Comparison of ENCODE assay signal across 12 mouse cellular contexts in the genomic region with DNA sequence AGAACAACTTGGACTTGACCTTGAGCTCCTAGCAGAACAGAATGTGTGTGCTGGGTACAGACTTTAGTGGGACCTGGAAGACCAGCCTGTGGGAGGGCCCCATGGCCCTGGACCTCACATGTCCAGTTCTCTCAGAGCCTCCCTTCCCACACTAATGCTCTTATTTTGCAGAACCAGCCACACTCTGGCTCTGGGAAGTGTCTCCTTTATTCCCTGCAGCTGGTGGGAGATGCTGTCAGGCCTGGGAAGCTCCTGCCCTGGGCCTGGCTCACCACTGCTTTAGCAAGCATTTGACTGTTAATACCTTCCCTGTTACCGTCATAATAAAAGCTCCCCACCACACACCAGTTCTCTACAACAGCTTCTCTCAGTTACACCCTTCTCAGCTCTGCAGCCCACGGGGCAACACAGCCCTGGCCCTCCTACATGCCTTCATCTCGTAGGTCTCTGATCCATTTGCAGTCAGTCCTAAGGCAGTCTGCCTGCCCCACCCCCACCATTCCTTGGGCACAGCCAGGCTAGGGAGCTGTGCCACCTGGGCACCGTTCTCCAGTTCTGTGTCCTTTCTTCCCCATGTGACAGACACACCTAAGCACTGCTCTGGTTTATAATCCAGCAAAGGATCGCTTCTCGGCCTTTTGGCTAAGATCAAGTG. TPM values are rescaled to one million over a fixed set of nuclear protein-coding genes. Genes with fewer than 3 reads are reported as not detected.
DNase-seq lines count a peak whose midpoint lies in the region; ATAC-seq and TF ChIP-seq lines count a peak whose summit lies in the region.
"Had no signal": no experiment of that assay in that cellular context is flagged by ENCODE, and none has a peak within 500 bp of the region (broad histone marks: within the 10 kb centered on the region; RNA-seq: fewer than 3 reads in every experiment).

No protein-coding gene starts in this region.

- no peak overlapping the region for H3K9ac ChIP-seq in heart, embryonic 15.5 days
- H3K9ac ChIP-seq in lung, postnatal 0 days (replicated peaks; ENCODE audit: low read depth) = no peak overlapping the region
- H3K9ac ChIP-seq in stomach, postnatal 0 days (ENCODE audit: low read length) = no peak overlapping the region
- H3K9ac ChIP-seq: embryonic facial prominence, embryonic 12.5 days; liver, embryonic 13.5 days had no signal

- no peak for TF ChIP-seq CTCF in lung, postnatal 0 days (IDR thresholded peaks at IDR 0.05)
- TF ChIP-seq CTCF in stomach, postnatal 0 days (IDR thresholded peaks at IDR 0.05; ENCODE audit: low read depth) = no peak

- DNase-seq in heart, postnatal 10 days = no peak
- DNase-seq in lung, postnatal 0 days (ENCODE audit: low spot score) = peak; percentile 55
- DNase-seq in lung, postnatal 14 days = no peak
- DNase-seq in cerebellum, adult 9-11 months = peak; percentile 81
- no peak for DNase-seq in stomach, postnatal 0 days (ENCODE audit: low spot score)
- no peak for DNase-seq in spleen, adult 18-20 months
- DNase-seq: heart, postnatal 36 days; liver, embryonic 13.5 days had no signal

- ATAC-seq in heart, embryonic 15.5 days (replicated peaks; ENCODE audit: insufficient number of reproducible peaks, insufficient read depth, low FRiP score, low read depth) = 0 out of 2 replicates have a peak, but pooled peaks have one; percentile 4
- peak; percentile 30; the same call in 1 of the 2 replicates for ATAC-seq in lung, postnatal 0 days
- ATAC-seq in stomach, postnatal 0 days (ENCODE audit: low FRiP score, low TSS enrichment) = peak; percentile 32; the same call in 1 of the 2 replicates
- ATAC-seq: forebrain, embryonic 16.5 days had no signal

- H3K4me3 ChIP-seq in heart, embryonic 15.5 days = no peak overlapping the region
- H3K4me3 ChIP-seq in lung, postnatal 0 days (ENCODE audit: low read depth, low read length) = no peak overlapping the region
- H3K4me3 ChIP-seq in stomach, postnatal 0 days (ENCODE audit: low read depth, low read length) = no peak overlapping the region
- H3K4me3 ChIP-seq: embryonic facial prominence, embryonic 12.5 days; liver, embryonic 13.5 days had no signal

- H3K4me1 ChIP-seq in heart, embryonic 15.5 days (replicated peaks) = no peaks in the 10 kb centered on the region
- H3K4me1 ChIP-seq in lung, postnatal 0 days (ENCODE audit: insufficient read depth, low read depth, low read length) = no peaks in the 10 kb centered on the region
- H3K4me1 ChIP-seq in stomach, postnatal 0 days (replicated peaks; ENCODE audit: control insufficient read depth, insufficient read depth) = no peaks in the 10 kb centered on the region
- H3K4me1 ChIP-seq: embryonic facial prominence, embryonic 12.5 days had no signal

- 74% methylated on average over 6 of the region's 6 CpGs for WGBS in heart, embryonic 15.5 days
- 76% methylated on average over 6 of the region's 6 CpGs for WGBS in lung, postnatal 0 days
- whole genome bisulfite sequencing in stomach, postnatal 0 days = 66% methylated on average over 6 of the region's 6 CpGs

- H3K36me3 ChIP-seq in heart, embryonic 15.5 days = no peaks in the 10 kb centered on the region
- H3K36me3 ChIP-seq in lung, postnatal 0 days (ENCODE audit: insufficient read depth, low read length) = no peaks in the 10 kb centered on the region
- no peaks in the 10 kb centered on the region; the same call in 1 of the 2 replicates for H3K36me3 ChIP-seq in stomach, postnatal 0 days (ENCODE audit: control insufficient read depth, insufficient read depth, low read length)
- H3K36me3 ChIP-seq: embryonic facial prominence, embryonic 12.5 days; liver, embryonic 13.5 days had no signal

- no peak overlapping the region for H3K27ac ChIP-seq in heart, embryonic 15.5 days
- H3K27ac ChIP-seq in lung, postnatal 0 days (ENCODE audit: low read length) = no peak overlapping the region
- no peak overlapping the region for H3K27ac ChIP-seq in stomach, postnatal 0 days (replicated peaks)
- H3K27ac ChIP-seq: embryonic facial prominence, embryonic 12.5 days; liver, embryonic 13.5 days; macrophage had no signal

- TF ChIP-seq EP300 in lung, postnatal 0 days (IDR thresholded peaks at IDR 0.05) = no peak
- no peak for TF ChIP-seq EP300 in stomach, postnatal 0 days (optimal IDR thresholded peaks at IDR 0.05)

- H3K4me2 ChIP-seq in heart, embryonic 15.5 days = no peak overlapping the region
- no peak overlapping the region for H3K4me2 ChIP-seq in lung, postnatal 0 days (replicated peaks; ENCODE audit: low read depth, low read length)
- no peak overlapping the region for H3K4me2 ChIP-seq in stomach, postnatal 0 days (replicated peaks; ENCODE audit: low read depth)
- H3K4me2 ChIP-seq: embryonic facial prominence, embryonic 12.5 days; liver, embryonic 13.5 days had no signal

- intact Hi-C loops in heart, postnatal 10 days (cut with DNase I) = no loop called here

- H3K27me3 ChIP-seq in heart, embryonic 15.5 days = no peaks in the 10 kb centered on the region
- no peaks in the 10 kb centered on the region for H3K27me3 ChIP-seq in lung, postnatal 0 days (replicated peaks; ENCODE audit: insufficient read depth, low read length)
- H3K27me3 ChIP-seq in stomach, postnatal 0 days (ENCODE audit: control insufficient read depth, insufficient read depth, low read length) = no peaks in the 10 kb centered on the region
- H3K27me3 ChIP-seq: embryonic facial prominence, embryonic 12.5 days; liver, embryonic 13.5 days had no signal

- H3K9me3 ChIP-seq in heart, embryonic 15.5 days (replicated peaks) = no peaks in the 10 kb centered on the region
- no peaks in the 10 kb centered on the region for H3K9me3 ChIP-seq in lung, postnatal 0 days (ENCODE audit: low read length)
- H3K9me3 ChIP-seq in stomach, postnatal 0 days (ENCODE audit: control insufficient read depth, low read length) = no peaks in the 10 kb centered on the region
- H3K9me3 ChIP-seq: embryonic facial prominence, embryonic 12.5 days; liver, embryonic 13.5 days had no signal

RNA-seq across cellular contexts. Expression of gene Arvcf, which starts 12.3 kb away (rescaled TPM):
- polyA plus RNA-seq in heart, embryonic 15.5 days (2015; fragmentation: Nextera tagmentation; extraction: Ambion mirVana) = 28.4 and 40.0 TPM in 2 replicates
- 10 to 100 TPM; 25.0 to 33.6 TPM for total RNA-seq in heart, postnatal 10 days (2021)
- polyA plus RNA-seq in lung, postnatal 0 days (2015; fragmentation: Nextera tagmentation; extraction: Ambion mirVana) = 14.6 and 18.5 TPM in 2 replicates
- polyA plus RNA-seq in stomach, postnatal 0 days (2015; fragmentation: Nextera tagmentation; extraction: Ambion mirVana) = 7.8 and 8.7 TPM in 2 replicates

RNA-seq across cellular contexts. Expression of gene Tango2, which starts 12.4 kb away (rescaled TPM):
- 61.4 and 61.5 TPM in 2 replicates for polyA plus RNA-seq in heart, embryonic 15.5 days (2015; fragmentation: Nextera tagmentation; extraction: Ambion mirVana)
- 10 to 100 TPM; 62.7 to 65.3 TPM for total RNA-seq in heart, postnatal 10 days (2021)
- 23.7 and 25.2 TPM in 2 replicates for polyA plus RNA-seq in lung, postnatal 0 days (2015; fragmentation: Nextera tagmentation; extraction: Ambion mirVana)
- 16.2 and 16.9 TPM in 2 replicates for polyA plus RNA-seq in stomach, postnatal 0 days (2015; fragmentation: Nextera tagmentation; extraction: Ambion mirVana)

Comparison
In these comparisons a context has a peak if more than half of its experiments do, and no peak if none do; other contexts are left out.
1. DNase-seq: peak in lung, postnatal 0 days (single experiment) and cerebellum, adult 9-11 months (single experiment); none in heart, postnatal 10 days (0 of 2), lung, postnatal 14 days (single experiment), stomach, postnatal 0 days (single experiment) and spleen, adult 18-20 months (0 of 2).
2. Peak in every context shown above with its lines, with median percentiles within 50 percentile points of each other: ATAC-seq.